Mouse (Mus musculus) thymus, adult 18-20 months (tissue): Measurements from ENCODE around the gene Art5.
A peak's percentile ranks its signal among the peaks of the same experiment; 100 is the strongest.
"Not testable (repeated sequence)": the region's sequence is repeated elsewhere in the genome, so short reads cannot be mapped to it uniquely, and the experiment has no call there.

ENCODE experiments used
- DNase-seq, 2 experiments: peaks; one replicate each; pipeline ENCODE4 v3.0.0; 2022; ENCODE audit warnings: mixed read lengths in 2 of 2

Gene Art5

GRCm38 (mm10) chr7:102080311-102080710, 29.0 kb downstream of the Art5 start:
- no peak for DNase-seq

GRCm38 (mm10) chr7:102078517-102078916, 30.8 kb downstream of the Art5 start:
- no peak for DNase-seq

- no peak for DNase-seq
Observed at GRCm38 (mm10) chr7:102076714-102077296, 32.5 kb downstream of the Art5 start.

- no peak for DNase-seq
Observed at GRCm38 (mm10) chr7:102066363-102066762, 42.9 kb downstream of the Art5 start.

- DNase-seq = peak; percentile 88 to 89
Observed at GRCm38 (mm10) chr7:102065046-102065891, 44.0 kb downstream of the Art5 start, which contains the start of the genes Rnf121, Xndc1 and Xntrpc. Gene Rnf121 (minus strand): TSS chr7:102065469. Gene Xndc1 (plus strand): TSS chr7:102065511. Gene Xntrpc (plus strand): TSS chr7:102065713.

GRCm38 (mm10) chr7:102064655-102065045, 44.6 kb downstream of the Art5 start:
- DNase-seq = no peak

- no peak for DNase-seq
Observed at GRCm38 (mm10) chr7:102063891-102064290, 45.4 kb downstream of the Art5 start.

GRCm38 (mm10) chr7:102062203-102062602, 47.1 kb downstream of the Art5 start:
- DNase-seq = no peak

- DNase-seq = no peak
Observed at GRCm38 (mm10) chr7:102061353-102061752, 47.9 kb downstream of the Art5 start.

- DNase-seq = not testable (repeated sequence)
Observed at GRCm38 (mm10) chr7:102048524-102048923, 60.8 kb downstream of the Art5 start.
